Mouse (Mus musculus): ENCODE results near the gene Mdm4. TPM values are rescaled to one million over a fixed set of nuclear protein-coding genes. Genes with fewer than 3 reads are reported as not detected.
A peak's percentile ranks its signal among the peaks of the same experiment; 100 is the strongest.
"Not testable (repeated sequence)": the region's sequence is repeated elsewhere in the genome, so short reads cannot be mapped to it uniquely, and the experiment has no call there.

Mdm4 gene
- polyA plus RNA-seq, 1 experiment, result 46.7 TPM

GRCm38 (mm10) chr1:133027980-133028379, 2.4 kb downstream of the Mdm4 start:
- TF ChIP-seq POLR2A (IDR thresholded peaks at IDR 0.05; ENCODE audit: control insufficient read depth, low read depth, low read length), result no peak
- TF ChIP-seq CTCF (IDR thresholded peaks at IDR 0.05; ENCODE audit: control insufficient read depth, insufficient read depth, insufficient replicate concordance, low read depth, low read length), result no peak
- no peaks in the 10 kb centered on the region for H3K36me3 ChIP-seq (ENCODE audit: control insufficient read depth, insufficient read depth, low read length)
- no peak overlapping the region for H3K27ac ChIP-seq (ENCODE audit: control insufficient read depth, insufficient read depth, low read depth, low read length)
- no peak overlapping the region for H3K4me3 ChIP-seq (ENCODE audit: control insufficient read depth, low read depth, low read length)
- H3K4me1 ChIP-seq (ENCODE audit: control insufficient read depth, insufficient read depth, low read length), result no peaks in the 10 kb centered on the region
- no peaks in the 10 kb centered on the region for H3K27me3 ChIP-seq (ENCODE audit: control insufficient read depth, insufficient read depth, low read length)

- TF ChIP-seq POLR2A (IDR thresholded peaks at IDR 0.05; ENCODE audit: control insufficient read depth, low read depth, low read length), result no peak
- no peak for TF ChIP-seq CTCF (IDR thresholded peaks at IDR 0.05; ENCODE audit: control insufficient read depth, insufficient read depth, insufficient replicate concordance, low read depth, low read length)
- Histone ChIP-seq H3K36me3 (ENCODE audit: control insufficient read depth, insufficient read depth, low read length) (no peaks in the 10 kb centered on the region), H3K4me1 (ENCODE audit: control insufficient read depth, insufficient read depth, low read length) (no peaks in the 10 kb centered on the region), H3K27ac (ENCODE audit: control insufficient read depth, insufficient read depth, low read depth, low read length) (no peak overlapping the region), H3K27me3 (ENCODE audit: control insufficient read depth, insufficient read depth, low read length) (no peaks in the 10 kb centered on the region), H3K4me3 (ENCODE audit: control insufficient read depth, low read depth, low read length) (no peak overlapping the region)
Observed at GRCm38 (mm10) chr1:133027126-133027525, 3.2 kb downstream of the Mdm4 start.

DNA sequence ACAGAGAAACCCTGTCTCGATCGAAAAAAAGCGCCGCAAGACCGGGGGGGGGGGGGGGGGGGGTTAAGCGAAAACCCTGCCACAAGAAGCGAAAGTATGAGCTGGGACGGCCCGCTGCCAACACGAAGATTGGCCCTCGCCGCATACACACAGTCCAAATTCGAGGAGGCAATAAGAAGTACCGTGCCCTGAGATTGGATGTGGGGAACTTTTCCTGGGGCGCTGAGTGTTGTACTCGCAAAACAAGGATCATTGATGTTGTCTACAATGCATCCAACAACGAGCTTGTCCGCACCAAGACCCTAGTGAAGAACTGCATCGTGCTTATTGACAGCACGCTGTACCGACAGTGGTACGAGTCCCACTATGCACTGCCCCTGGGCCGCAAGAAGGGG, 4.6 kb downstream of the Mdm4 start:
- H3K27me3 ChIP-seq (ENCODE audit: control insufficient read depth, insufficient read depth, low read length); H3K36me3 ChIP-seq (ENCODE audit: control insufficient read depth, insufficient read depth, low read length); H3K4me1 ChIP-seq (ENCODE audit: control insufficient read depth, insufficient read depth, low read length); H3K27ac ChIP-seq (ENCODE audit: control insufficient read depth, insufficient read depth, low read depth, low read length): not testable (repeated sequence)
- H3K4me3 ChIP-seq (ENCODE audit: control insufficient read depth, low read depth, low read length), result peak overlapping the region; percentile 100

DNA sequence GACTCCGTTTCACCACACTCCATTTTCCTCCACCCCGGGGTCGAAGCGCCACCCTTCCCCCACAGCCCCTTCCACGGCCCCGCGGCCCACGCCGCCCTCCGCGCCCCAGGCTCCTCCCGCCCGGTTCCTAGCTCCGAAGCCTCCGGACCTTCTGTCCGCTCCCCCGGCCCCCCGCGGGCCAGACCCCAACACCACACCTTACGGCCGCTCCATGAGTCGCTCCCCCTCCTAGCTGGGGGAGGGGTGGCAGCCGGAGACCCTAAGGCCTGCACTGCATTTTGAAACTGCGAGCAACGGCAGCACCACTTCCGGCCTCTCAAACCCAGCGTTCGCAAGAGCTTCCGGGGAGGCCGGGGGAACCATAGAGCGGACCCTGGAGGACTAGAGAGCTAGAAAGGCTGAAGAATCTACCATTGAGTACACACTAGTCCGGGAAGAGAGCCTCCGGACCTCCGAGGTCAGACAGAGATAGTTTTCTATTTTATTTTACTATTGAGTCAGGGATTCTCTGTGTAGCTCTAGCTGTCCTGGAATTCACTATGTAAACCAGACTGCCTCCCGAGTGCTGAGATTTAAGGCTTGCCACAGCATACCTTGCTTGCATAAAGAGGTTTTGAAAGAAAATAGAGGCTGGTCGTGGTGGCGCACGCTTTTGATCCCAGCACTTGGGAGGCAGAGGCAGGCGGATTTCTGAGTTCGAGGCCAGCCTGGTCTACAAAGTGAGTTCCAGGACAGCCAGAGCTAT, 5.1 kb downstream of the Mdm4 start:
- peak overlapping the region; percentile 100 for H3K4me3 ChIP-seq (ENCODE audit: control insufficient read depth, low read depth, low read length)
- H3K27me3 ChIP-seq (ENCODE audit: control insufficient read depth, insufficient read depth, low read length), result no peaks in the 10 kb centered on the region
- H3K4me1 ChIP-seq (ENCODE audit: control insufficient read depth, insufficient read depth, low read length), result no peaks in the 10 kb centered on the region; the same call in 1 of the 2 replicates
- H3K27ac ChIP-seq (ENCODE audit: control insufficient read depth, insufficient read depth, low read depth, low read length), result peak overlapping the region; percentile 99
- TF ChIP-seq CTCF (IDR thresholded peaks at IDR 0.05; ENCODE audit: control insufficient read depth, insufficient read depth, insufficient replicate concordance, low read depth, low read length), result no peak
- peak; percentile 94 for TF ChIP-seq POLR2A (IDR thresholded peaks at IDR 0.05; ENCODE audit: control insufficient read depth, low read depth, low read length)
- H3K36me3 ChIP-seq (ENCODE audit: control insufficient read depth, insufficient read depth, low read length), result no peaks in the 10 kb centered on the region; the same call in 1 of the 2 replicates

DNA sequence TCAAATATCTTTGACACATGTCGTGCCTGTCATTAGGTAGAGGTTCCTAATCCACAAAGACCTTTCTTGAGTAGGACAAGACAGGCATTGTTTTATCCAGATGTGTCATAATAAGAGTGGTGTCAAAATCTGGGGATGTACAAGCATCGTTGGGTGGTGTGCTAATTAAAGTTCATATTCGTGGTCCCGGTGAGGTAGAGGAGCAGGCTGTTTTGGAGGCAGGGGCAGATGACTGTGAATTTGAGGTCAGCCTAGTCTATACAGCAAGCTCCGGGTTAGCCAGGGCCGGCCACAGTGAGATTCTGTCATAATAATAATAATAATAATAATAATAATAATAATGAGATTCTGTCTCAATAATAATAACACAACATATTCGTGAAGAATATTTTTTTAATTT, 5.9 kb downstream of the Mdm4 start:
- H3K27ac ChIP-seq (ENCODE audit: control insufficient read depth, insufficient read depth, low read depth, low read length), result no peak overlapping the region
- H3K36me3 ChIP-seq (ENCODE audit: control insufficient read depth, insufficient read depth, low read length), result no peaks in the 10 kb centered on the region; the same call in 1 of the 2 replicates
- no peaks in the 10 kb centered on the region; the same call in 1 of the 2 replicates for H3K4me1 ChIP-seq (ENCODE audit: control insufficient read depth, insufficient read depth, low read length)
- no peaks in the 10 kb centered on the region for H3K27me3 ChIP-seq (ENCODE audit: control insufficient read depth, insufficient read depth, low read length)
- H3K4me3 ChIP-seq (ENCODE audit: control insufficient read depth, low read depth, low read length), result peak overlapping the region; percentile 43; the same call in 1 of the 2 replicates
- TF ChIP-seq POLR2A (IDR thresholded peaks at IDR 0.05; ENCODE audit: control insufficient read depth, low read depth, low read length) (no peak), CTCF (IDR thresholded peaks at IDR 0.05; ENCODE audit: control insufficient read depth, insufficient read depth, insufficient replicate concordance, low read depth, low read length) (no peak)

DNA sequence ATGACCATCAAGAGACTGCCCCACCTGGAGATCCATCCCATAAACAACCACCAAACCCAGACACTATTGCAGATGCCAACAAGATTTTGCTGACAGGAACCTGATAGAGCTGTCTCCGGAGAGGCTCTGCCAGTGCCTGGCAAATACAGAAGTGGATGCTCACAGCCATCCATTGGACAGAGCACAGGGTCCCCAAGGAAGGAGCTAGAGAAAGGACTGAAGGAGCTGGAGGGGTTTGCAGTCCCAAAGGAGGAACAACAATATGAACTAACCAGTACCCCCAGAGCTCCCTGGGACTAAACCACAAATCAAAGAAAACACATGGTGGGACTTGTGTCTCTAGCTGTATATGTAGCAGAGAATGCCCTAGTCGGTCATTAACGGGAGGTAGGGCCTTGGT, 6.6 kb downstream of the Mdm4 start:
- H3K27ac ChIP-seq (ENCODE audit: control insufficient read depth, insufficient read depth, low read depth, low read length); H3K36me3 ChIP-seq (ENCODE audit: control insufficient read depth, insufficient read depth, low read length); H3K27me3 ChIP-seq (ENCODE audit: control insufficient read depth, insufficient read depth, low read length); H3K4me1 ChIP-seq (ENCODE audit: control insufficient read depth, insufficient read depth, low read length); H3K4me3 ChIP-seq (ENCODE audit: control insufficient read depth, low read depth, low read length): not testable (repeated sequence)

DNA sequence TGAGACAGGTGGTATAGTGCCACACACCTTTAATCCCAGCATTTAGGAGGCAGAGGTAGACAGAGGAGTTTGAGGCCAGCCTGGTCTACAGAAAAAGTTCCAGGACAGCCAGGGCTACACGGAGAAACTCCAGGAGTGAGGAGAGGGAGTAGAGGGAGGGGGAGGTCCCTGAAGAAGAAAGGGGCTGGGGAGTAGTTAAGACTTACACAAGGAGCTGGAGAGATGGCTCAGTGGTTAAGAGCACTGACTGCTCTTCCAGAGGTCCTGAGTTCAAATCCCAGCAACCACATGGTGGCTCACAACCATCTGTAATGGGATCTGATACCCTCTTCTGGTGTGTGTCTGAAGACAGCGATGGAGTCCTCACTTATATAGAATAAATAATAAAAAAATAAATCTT, 8.4 kb downstream of the Mdm4 start:
- not testable (repeated sequence) for H3K4me3 ChIP-seq (ENCODE audit: control insufficient read depth, low read depth, low read length); H3K27me3 ChIP-seq (ENCODE audit: control insufficient read depth, insufficient read depth, low read length); H3K36me3 ChIP-seq (ENCODE audit: control insufficient read depth, insufficient read depth, low read length); H3K27ac ChIP-seq (ENCODE audit: control insufficient read depth, insufficient read depth, low read depth, low read length); H3K4me1 ChIP-seq (ENCODE audit: control insufficient read depth, insufficient read depth, low read length)

GRCm38 (mm10) chr1:133021391-133021790, 9.0 kb downstream of the Mdm4 start:
- Histone ChIP-seq H3K27me3 (ENCODE audit: control insufficient read depth, insufficient read depth, low read length) (no peaks in the 10 kb centered on the region), H3K36me3 (ENCODE audit: control insufficient read depth, insufficient read depth, low read length) (peaks cover 2% of the 10 kb centered on the region), H3K27ac (ENCODE audit: control insufficient read depth, insufficient read depth, low read depth, low read length) (no peak overlapping the region), H3K4me3 (ENCODE audit: control insufficient read depth, low read depth, low read length) (no peak overlapping the region), H3K4me1 (ENCODE audit: control insufficient read depth, insufficient read depth, low read length) (no peaks in the 10 kb centered on the region; the same call in 1 of the 2 replicates)
- TF ChIP-seq POLR2A (IDR thresholded peaks at IDR 0.05; ENCODE audit: control insufficient read depth, low read depth, low read length) (no peak), CTCF (IDR thresholded peaks at IDR 0.05; ENCODE audit: control insufficient read depth, insufficient read depth, insufficient replicate concordance, low read depth, low read length) (no peak)
